In genomic region chr17:4216203-4216602, GRCm38 (mm10) we compare ENCODE assay signal across 22 mouse cellular contexts.
DNase-seq lines count a peak whose midpoint lies in the region; ATAC-seq and TF ChIP-seq lines count a peak whose summit lies in the region.
"Had no signal": no experiment of that assay in that cellular context is flagged by ENCODE, and none has a peak within 500 bp of the region (broad histone marks: within the 10 kb centered on the region; RNA-seq: fewer than 3 reads in every experiment).

No protein-coding gene starts in this region.

- peaks cover 34% of the 10 kb centered on the region for H3K4me1 ChIP-seq in forebrain, embryonic 10.5 days
- peaks cover 4% of the 10 kb centered on the region; the same call in 1 of the 2 replicates for H3K4me1 ChIP-seq in forebrain, embryonic 11.5 days (replicated peaks; ENCODE audit: control insufficient read depth, insufficient read depth, low read length)
- no peaks in the 10 kb centered on the region for H3K4me1 ChIP-seq in kidney, postnatal 0 days (replicated peaks; ENCODE audit: insufficient read depth, low read length)
- no peaks in the 10 kb centered on the region for H3K4me1 ChIP-seq in midbrain, embryonic 10.5 days
- H3K4me1 ChIP-seq: hindbrain, embryonic 12.5 days had no signal

- TF ChIP-seq CTCF in kidney, postnatal 0 days (IDR thresholded peaks at IDR 0.05; ENCODE audit: low read depth): no peak

- H3K4me3 ChIP-seq in forebrain, embryonic 10.5 days: no peak overlapping the region
- H3K4me3 ChIP-seq in forebrain, embryonic 11.5 days (ENCODE audit: low read depth, low read length): no peak overlapping the region
- H3K4me3 ChIP-seq in kidney, postnatal 0 days (replicated peaks; ENCODE audit: low read depth, low read length): no peak overlapping the region
- no peak overlapping the region for H3K4me3 ChIP-seq in midbrain, embryonic 10.5 days
- H3K4me3 ChIP-seq: embryonic facial prominence, embryonic 10.5 days; gastrocnemius, adult 2 months; heart, embryonic 10.5 days; hindbrain, embryonic 12.5 days had no signal

- 0 out of 2 replicates have a peak overlapping the region, but pooled peaks have one; percentile 51 for H3K27ac ChIP-seq in forebrain, embryonic 10.5 days
- H3K27ac ChIP-seq in forebrain, embryonic 11.5 days (ENCODE audit: low read depth, low read length): no peak overlapping the region
- H3K27ac ChIP-seq in kidney, postnatal 0 days: no peak overlapping the region
- H3K27ac ChIP-seq in midbrain, embryonic 10.5 days (replicated peaks): no peak overlapping the region
- H3K27ac ChIP-seq: embryonic facial prominence, embryonic 10.5 days; gastrocnemius, adult 2 months; heart, embryonic 10.5 days; hindbrain, embryonic 12.5 days had no signal

- no peaks in the 10 kb centered on the region for H3K27me3 ChIP-seq in forebrain, embryonic 10.5 days (ENCODE audit: poor library complexity, severe bottlenecking)
- H3K27me3 ChIP-seq in forebrain, embryonic 11.5 days (ENCODE audit: control insufficient read depth, insufficient read depth, low read length): no peaks in the 10 kb centered on the region
- no peaks in the 10 kb centered on the region for H3K27me3 ChIP-seq in kidney, postnatal 0 days (ENCODE audit: insufficient read depth, low read length)
- no peaks in the 10 kb centered on the region for H3K27me3 ChIP-seq in midbrain, embryonic 10.5 days (ENCODE audit: low read depth, poor library complexity, severe bottlenecking)
- H3K27me3 ChIP-seq: hindbrain, embryonic 12.5 days had no signal

- H3K9me3 ChIP-seq in forebrain, embryonic 10.5 days: no peaks in the 10 kb centered on the region
- no peaks in the 10 kb centered on the region for H3K9me3 ChIP-seq in forebrain, embryonic 11.5 days (ENCODE audit: control insufficient read depth, low read length)
- H3K9me3 ChIP-seq in kidney, postnatal 0 days (replicated peaks; ENCODE audit: low read length): no peaks in the 10 kb centered on the region
- no peaks in the 10 kb centered on the region for H3K9me3 ChIP-seq in midbrain, embryonic 10.5 days (replicated peaks)
- H3K9me3 ChIP-seq: embryonic facial prominence, embryonic 10.5 days; G1E; heart, embryonic 10.5 days; hindbrain, embryonic 12.5 days had no signal

- 46% methylated on average over 4 of the region's 4 CpGs for WGBS in forebrain, embryonic 10.5 days
- WGBS in forebrain, embryonic 11.5 days: 49% methylated on average over 4 of the region's 4 CpGs
- WGBS in kidney, postnatal 0 days: 32% methylated on average over 4 of the region's 4 CpGs
- WGBS in midbrain, embryonic 10.5 days: 69% methylated on average over 4 of the region's 4 CpGs

- ATAC-seq in forebrain, embryonic 11.5 days (replicated peaks; ENCODE audit: low FRiP score): no peak
- no peak for ATAC-seq in kidney, postnatal 0 days (replicated peaks; ENCODE audit: low FRiP score, low read depth)
- ATAC-seq: CD4-positive, CD25-positive, alpha-beta regulatory T cell, adult 4 months; hindbrain, embryonic 16.5 days; inflammation-experienced regulatory T-cells, adult 6 months had no signal

- H3K9ac ChIP-seq in forebrain, embryonic 11.5 days (ENCODE audit: low read length): no peak overlapping the region
- H3K9ac ChIP-seq in kidney, postnatal 0 days (ENCODE audit: low read depth, low read length): no peak overlapping the region
- H3K9ac ChIP-seq: hindbrain, embryonic 12.5 days had no signal

- H3K36me3 ChIP-seq in forebrain, embryonic 10.5 days (replicated peaks): no peaks in the 10 kb centered on the region
- H3K36me3 ChIP-seq in forebrain, embryonic 11.5 days (ENCODE audit: control insufficient read depth, insufficient read depth, low read length): no peaks in the 10 kb centered on the region
- H3K36me3 ChIP-seq in kidney, postnatal 0 days (ENCODE audit: insufficient read depth, low read length): no peaks in the 10 kb centered on the region
- no peaks in the 10 kb centered on the region for H3K36me3 ChIP-seq in midbrain, embryonic 10.5 days
- H3K36me3 ChIP-seq: embryonic facial prominence, embryonic 10.5 days; G1E; heart, embryonic 10.5 days; hindbrain, embryonic 12.5 days had no signal

- DNase-seq in forebrain, embryonic 10.5 days (ENCODE audit: extremely low spot score, low spot score): no peak
- no peak for DNase-seq in forebrain, embryonic 11.5 days (ENCODE audit: low spot score)
- DNase-seq in heart, adult 11 months: peak; percentile 28
- no peak for DNase-seq in heart, adult 9 months (ENCODE audit: low spot score in 2 of 2)
- DNase-seq in kidney, postnatal 0 days (ENCODE audit: low spot score): peak; percentile 85
- DNase-seq in kidney, adult 18-20 months: no peak
- no peak for DNase-seq in midbrain, embryonic 10.5 days (ENCODE audit: low spot score)
- DNase-seq: adrenal gland, adult 8-10 months; adrenal gland, postnatal 36 days; B cell, adult 2 months; cerebellum, adult 2 months; gastrocnemius, adult 2 months; gastrocnemius, postnatal 25 days; heart, postnatal 10 days; heart, postnatal 4 days had no signal

- H3K4me2 ChIP-seq in forebrain, embryonic 11.5 days (ENCODE audit: low read depth, low read length, severe bottlenecking): no peak overlapping the region
- no peak overlapping the region for H3K4me2 ChIP-seq in kidney, postnatal 0 days (ENCODE audit: low read length)
- H3K4me2 ChIP-seq: hindbrain, embryonic 12.5 days had no signal

Comparison
In these comparisons a context has a peak if more than half of its experiments do, and no peak if none do; other contexts are left out.
1. DNase-seq: peak in heart, adult 11 months (single experiment) and kidney, postnatal 0 days (single experiment); none in forebrain, embryonic 10.5 days (single experiment), forebrain, embryonic 11.5 days (single experiment), heart, adult 9 months (0 of 2), kidney, adult 18-20 months (single experiment) and midbrain, embryonic 10.5 days (single experiment).